Mouse (Mus musculus) neural tube, embryonic 11.5 days (tissue): ENCODE data around the gene Lin52. TPM values are rescaled to one million over a fixed set of nuclear protein-coding genes. Genes with fewer than 3 reads are reported as not detected.
A peak's percentile ranks its signal among the peaks of the same experiment; 100 is the strongest.

Experiments
- ATAC-seq: fragments of 200-750 bp; cut with Nextera tagmentation; 2 replicates; pipeline ENCODE4 v1.8.0; 2017; ENCODE audit warnings: moderate number of reproducible peaks, mild to moderate bottlenecking, moderate TSS enrichment, moderate library complexity; ENCODE audit not compliant: insufficient read depth, low FRiP score, low TSS enrichment
- DNase-seq: peaks from one replicate; pipeline ENCODE4 v3.0.0-alpha.2; 2015; ENCODE audit warnings: low spot score
- H3K27ac ChIP-seq: fragments of 300-500 bp; sonication (generic); 2 replicates; pipeline ENCODE4 v1.5.1; 2014; ENCODE audit warnings: low read depth, mild to moderate bottlenecking, low read length
- H3K27me3 ChIP-seq: fragments of 300-500 bp; sonication (generic); 2 replicates; pipeline ENCODE4 v1.6.1; 2014; ENCODE audit warnings: mild to moderate bottlenecking, low read length, mixed read lengths; ENCODE audit not compliant: control insufficient read depth, insufficient read depth
- H3K36me3 ChIP-seq: fragments of 300-500 bp; sonication (generic); 2 replicates; pipeline ENCODE4 v1.6.1; 2014; ENCODE audit warnings: mild to moderate bottlenecking, low read length, moderate library complexity, mixed read lengths; ENCODE audit not compliant: control insufficient read depth, insufficient read depth
- H3K4me1 ChIP-seq: fragments of 300-500 bp; sonication (generic); 2 replicates; pipeline ENCODE4 v1.6.1; 2014; ENCODE audit warnings: low read length, mixed read lengths; ENCODE audit not compliant: control insufficient read depth, insufficient read depth
- H3K4me2 ChIP-seq: fragments of 300-500 bp; sonication (generic); 2 replicates; pipeline ENCODE4 v1.6.1; 2014; ENCODE audit warnings: low read depth, mild to moderate bottlenecking, moderate library complexity
- H3K4me3 ChIP-seq: fragments of 300-500 bp; sonication (generic); 2 replicates; pipeline ENCODE4 v1.5.1; 2014; ENCODE audit warnings: low read depth, low read length
- H3K9ac ChIP-seq: fragments of 300-500 bp; sonication (generic); 2 replicates; pipeline ENCODE4 v1.6.1; 2014; ENCODE audit warnings: mild to moderate bottlenecking, low read length
- H3K9me3 ChIP-seq: fragments of 300-500 bp; sonication (generic); 2 replicates; pipeline ENCODE4 v1.6.1; 2016; ENCODE audit warnings: low read length; ENCODE audit not compliant: control insufficient read depth
- WGBS: fragments of 180-500 bp; shearing (Covaris S2); extraction: QIAGEN DNeasy Blood & Tissue Kit; methylation state at CpG from one replicate; pipeline ENCODE4 v1.1.7; 2014; 5-methylcytosine and 5-hydroxymethylcytosine counted together
- polyA plus RNA-seq: library from polyadenylated mRNA; unstranded; fragments of >200 nt; fragmentation: Nextera tagmentation; extraction: Ambion mirVana; gene quantifications from 2 replicates; pipeline ENCODE4 v1.2.1, GENCODE M21; 2014

Gene Lin52
- polyA plus RNA-seq, 1 experiment from 2014 or later = 33.7 TPM

DNA sequence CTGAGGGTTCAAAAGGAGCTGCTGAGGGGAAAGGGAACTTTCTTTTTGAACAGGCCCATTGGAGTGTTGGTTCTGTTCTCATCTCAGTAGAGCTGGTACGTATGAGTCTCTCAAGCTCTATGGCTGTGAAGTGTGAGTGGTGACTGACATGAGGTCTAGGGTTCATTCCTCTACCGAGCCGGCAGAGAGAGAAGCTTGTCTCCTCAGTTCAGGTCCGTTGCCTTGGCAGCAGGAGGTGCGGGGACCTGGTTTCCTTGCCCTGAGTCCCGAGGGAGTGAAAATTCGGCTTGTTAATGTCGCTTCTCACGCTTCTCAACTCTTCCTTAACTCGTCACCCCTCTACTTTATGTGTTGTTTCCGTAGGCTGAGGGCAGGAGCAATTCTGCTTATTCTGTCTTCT is 579 bp downstream of the Lin52 start:
- no peak for DNase-seq
- H3K9ac ChIP-seq = peak overlapping the region; percentile 50
- peak overlapping the region; percentile 69 for H3K4me3 ChIP-seq
- H3K4me2 ChIP-seq = peak overlapping the region; percentile 88
- H3K27me3 ChIP-seq = no peaks in the 10 kb centered on the region
- 2% methylated on average over 11 of the region's 11 CpGs for WGBS
- ATAC-seq = no peak
- no peak overlapping the region for H3K27ac ChIP-seq
- no peaks in the 10 kb centered on the region for H3K9me3 ChIP-seq
- no peaks in the 10 kb centered on the region for H3K36me3 ChIP-seq
- peaks cover 3% of the 10 kb centered on the region for H3K4me1 ChIP-seq

DNA sequence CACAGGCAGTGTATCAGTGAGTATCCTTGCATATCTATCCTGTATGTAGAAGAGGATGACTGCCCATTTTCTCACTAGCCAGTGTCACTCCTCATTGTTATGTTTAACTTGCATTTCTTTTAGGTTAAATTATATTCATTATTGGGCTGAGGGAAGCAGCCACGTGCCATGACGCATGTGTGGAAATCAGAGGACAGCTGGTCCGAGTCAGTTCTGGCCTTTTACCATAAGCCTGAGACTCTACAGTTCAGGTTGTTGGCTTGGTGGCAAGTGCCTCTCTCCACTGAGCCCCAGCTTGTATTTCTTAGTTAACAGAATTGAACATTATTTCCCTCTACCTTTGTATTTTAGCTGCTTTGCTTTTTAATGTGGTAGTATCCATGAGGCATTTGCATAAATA is 5.7 kb downstream of the Lin52 start:
- no peak for ATAC-seq
- WGBS = 91% methylated on average over 3 of the region's 3 CpGs

GRCm38 (mm10) chr12:84459845-84460244 is 8.6 kb downstream of the Lin52 start:
- no peak overlapping the region for H3K9ac ChIP-seq
- H3K27ac ChIP-seq = no peak overlapping the region
- no peaks in the 10 kb centered on the region for H3K4me1 ChIP-seq
- no peaks in the 10 kb centered on the region for H3K27me3 ChIP-seq
- no peak overlapping the region for H3K4me2 ChIP-seq
- ATAC-seq (no peak), DNase-seq (no peak)
- 61% methylated on average over 1 of the region's 1 CpGs for WGBS
- H3K4me3 ChIP-seq = no peak overlapping the region
- H3K36me3 ChIP-seq = 0 out of 2 replicates have a peak, but pooled peaks cover 4% of the 10 kb centered on the region
- H3K9me3 ChIP-seq = no peaks in the 10 kb centered on the region

More for the DNA sequence above, 5.7 kb downstream of the Lin52 start:
- H3K9me3 ChIP-seq = no peaks in the 10 kb centered on the region
- 0 out of 2 replicates have a peak, but pooled peaks cover 4% of the 10 kb centered on the region for H3K36me3 ChIP-seq
- H3K27me3 ChIP-seq = no peaks in the 10 kb centered on the region
- no peak for DNase-seq
- no peak overlapping the region for H3K9ac ChIP-seq
- no peak overlapping the region for H3K4me2 ChIP-seq
- no peak overlapping the region for H3K27ac ChIP-seq
- H3K4me1 ChIP-seq = no peaks in the 10 kb centered on the region; the same call in 1 of the 2 replicates
- H3K4me3 ChIP-seq = no peak overlapping the region

DNA sequence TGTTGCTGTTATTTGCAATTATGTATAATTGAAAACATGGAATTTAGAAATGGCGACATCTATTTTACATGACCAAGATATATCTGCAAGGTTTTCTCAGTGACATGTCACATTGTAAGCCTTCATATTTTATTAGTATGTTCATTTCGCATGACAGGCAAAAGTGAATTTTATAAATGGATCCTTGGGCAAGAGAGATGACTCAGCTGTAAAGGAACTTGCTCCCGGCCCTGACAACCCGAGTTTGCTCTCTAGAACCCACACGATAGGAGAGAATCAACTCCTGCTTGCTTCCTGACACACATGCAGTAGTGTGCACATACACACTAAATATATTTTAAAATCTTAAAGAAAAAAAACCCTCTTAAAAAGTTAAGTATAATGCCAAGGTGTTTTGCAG is 10.2 kb downstream of the Lin52 start:
- H3K4me1 ChIP-seq = no peaks in the 10 kb centered on the region
- H3K4me2 ChIP-seq = no peak overlapping the region
- H3K9ac ChIP-seq = no peak overlapping the region
- ATAC-seq = no peak
- H3K4me3 ChIP-seq = no peak overlapping the region
- no peaks in the 10 kb centered on the region for H3K9me3 ChIP-seq
- DNase-seq = no peak
- no peaks in the 10 kb centered on the region for H3K27me3 ChIP-seq
- no peak overlapping the region for H3K27ac ChIP-seq
- 0 out of 2 replicates have a peak, but pooled peaks cover 4% of the 10 kb centered on the region for H3K36me3 ChIP-seq
- WGBS = 93% methylated on average over 5 of the region's 5 CpGs

- ATAC-seq (no peak), DNase-seq (no peak)
- no peaks in the 10 kb centered on the region for H3K9me3 ChIP-seq
- no peaks in the 10 kb centered on the region for H3K4me1 ChIP-seq
- 0 out of 2 replicates have a peak, but pooled peaks cover 4% of the 10 kb centered on the region for H3K36me3 ChIP-seq
- H3K27ac ChIP-seq = no peak overlapping the region
- no peak overlapping the region for H3K4me2 ChIP-seq
- H3K4me3 ChIP-seq = no peak overlapping the region
- 91% methylated on average over 3 of the region's 3 CpGs for WGBS
- no peaks in the 10 kb centered on the region for H3K27me3 ChIP-seq
- no peak overlapping the region for H3K9ac ChIP-seq
Measured at GRCm38 (mm10) chr12:84462856-84463255, 11.6 kb downstream of the Lin52 start.

GRCm38 (mm10) chr12:84468701-84469100 is 17.5 kb downstream of the Lin52 start:
- DNase-seq = no peak
- Histone ChIP-seq H3K9me3 (no peaks in the 10 kb centered on the region), H3K9ac (no peak overlapping the region), H3K4me2 (no peak overlapping the region), H3K4me3 (no peak overlapping the region), H3K27me3 (no peaks in the 10 kb centered on the region), H3K4me1 (no peaks in the 10 kb centered on the region), H3K27ac (no peak overlapping the region), H3K36me3 (no peaks in the 10 kb centered on the region)
- no peak for ATAC-seq
- WGBS = 10% methylated on average over 1 of the region's 1 CpGs

GRCm38 (mm10) chr12:84478937-84479336 is 27.7 kb downstream of the Lin52 start:
- DNase-seq = no peak
- no peaks in the 10 kb centered on the region for H3K4me1 ChIP-seq
- H3K4me2 ChIP-seq = no peak overlapping the region
- 92% methylated on average over 7 of the region's 7 CpGs for WGBS
- 0 out of 2 replicates have a peak, but pooled peaks cover 2% of the 10 kb centered on the region for H3K27me3 ChIP-seq
- H3K4me3 ChIP-seq = no peak overlapping the region
- H3K9me3 ChIP-seq = no peaks in the 10 kb centered on the region
- ATAC-seq = no peak
- H3K36me3 ChIP-seq = no peaks in the 10 kb centered on the region
- no peak overlapping the region for H3K27ac ChIP-seq
- no peak overlapping the region for H3K9ac ChIP-seq

DNA sequence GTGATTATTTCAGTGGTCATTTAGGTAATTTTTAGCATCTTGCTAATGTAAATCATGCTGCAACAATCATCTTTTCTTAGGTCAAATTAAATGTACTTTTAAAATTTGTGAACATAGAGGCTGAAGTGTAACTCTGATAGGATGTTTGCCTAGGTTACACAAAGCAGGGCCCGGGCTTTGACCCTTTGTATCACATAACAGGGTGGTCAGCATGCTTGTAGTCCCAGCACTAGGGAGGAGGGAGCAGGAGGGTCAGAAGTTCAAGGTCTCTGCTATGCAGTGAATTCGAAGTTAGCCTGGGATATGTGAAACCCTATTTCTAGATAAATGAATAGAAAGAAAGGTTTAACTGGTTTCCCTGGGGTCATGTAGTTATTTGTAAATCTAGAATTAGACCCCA is 30.0 kb downstream of the Lin52 start:
- Histone ChIP-seq H3K4me2 (no peak overlapping the region), H3K27ac (no peak overlapping the region), H3K4me1 (no peaks in the 10 kb centered on the region), H3K36me3 (no peaks in the 10 kb centered on the region), H3K9ac (no peak overlapping the region), H3K4me3 (no peak overlapping the region), H3K9me3 (no peaks in the 10 kb centered on the region), H3K27me3 (0 out of 2 replicates have a peak, but pooled peaks cover 2% of the 10 kb centered on the region)
- ATAC-seq (no peak), DNase-seq (no peak)
- WGBS = 63% methylated on average over 2 of the region's 2 CpGs

DNA sequence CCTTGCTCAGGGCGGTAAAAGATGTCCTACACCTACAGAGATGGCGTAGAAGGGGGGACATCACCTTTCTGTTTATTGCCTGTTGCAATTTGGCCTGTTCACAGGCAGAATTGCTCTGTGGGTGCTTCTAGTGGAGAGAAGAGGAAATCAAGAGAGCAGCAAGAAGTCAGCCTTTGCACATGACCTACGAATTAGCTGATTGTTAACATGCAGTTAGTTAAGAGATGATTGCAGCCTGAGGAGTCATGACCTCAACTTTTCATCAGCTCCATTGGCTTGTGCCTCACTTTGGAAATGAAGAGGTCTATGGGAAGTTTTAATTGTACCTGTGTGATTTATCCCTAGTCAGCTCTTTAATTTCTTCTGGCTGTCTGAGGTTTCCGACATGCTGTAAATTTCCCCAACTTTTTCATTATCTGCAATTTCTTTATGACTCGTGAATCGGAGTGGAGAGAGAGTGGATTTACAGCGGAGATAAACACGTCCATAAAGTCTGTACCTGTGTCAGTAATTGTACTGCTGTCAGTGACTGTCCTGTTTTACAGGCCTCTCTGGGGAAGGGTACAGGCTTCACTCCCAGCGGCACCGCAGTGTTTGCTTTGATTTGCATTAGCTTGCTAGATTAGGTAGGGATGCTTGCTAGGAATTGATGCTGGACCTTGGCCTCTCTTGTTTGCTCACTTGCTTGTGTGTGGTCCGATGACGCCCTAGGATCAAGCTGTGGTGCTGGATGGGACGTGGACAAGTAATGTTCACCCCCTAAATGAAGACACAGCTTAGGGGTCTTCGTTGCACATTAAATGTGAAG is 31.8 kb downstream of the Lin52 start:
- no peak overlapping the region for H3K9ac ChIP-seq
- H3K27ac ChIP-seq = no peak overlapping the region
- no peaks in the 10 kb centered on the region for H3K36me3 ChIP-seq
- no peak overlapping the region for H3K4me3 ChIP-seq
- H3K4me1 ChIP-seq = 0 out of 2 replicates have a peak, but pooled peaks cover 2% of the 10 kb centered on the region
- no peaks in the 10 kb centered on the region for H3K9me3 ChIP-seq
- H3K27me3 ChIP-seq = 0 out of 2 replicates have a peak, but pooled peaks cover 2% of the 10 kb centered on the region
- no peak overlapping the region for H3K4me2 ChIP-seq
- WGBS = 78% methylated on average over 14 of the region's 14 CpGs
- no peak for ATAC-seq
- DNase-seq = no peak
